Mouse (Mus musculus) spleen, adult 2 months (tissue): ENCODE data around the gene Dusp3. TPM values are rescaled to one million over a fixed set of nuclear protein-coding genes. Genes with fewer than 3 reads are reported as not detected.

Experiments used
- DNase-seq, 2 experiments: peaks; one replicate each; pipeline versions ENCODE4 v3.0.0 to v3.0.0-alpha.2; 2012 to 2021; ENCODE audit warnings: low spot score in 2 of 2, low read depth in 1 of 2
- H3K27ac ChIP-seq: fragments of 200-500 bp; 2 replicates; pipeline ENCODE4 v1.5.1; 2012; ENCODE audit warnings: low read length, inconsistent platforms; ENCODE audit not compliant: insufficient read depth
- H3K27me3 ChIP-seq: fragments of 200-500 bp; 2 replicates; pipeline ENCODE4 v1.6.1; 2012; ENCODE audit warnings: mild to moderate bottlenecking, moderate library complexity, low read length, inconsistent platforms; ENCODE audit not compliant: control insufficient read depth, insufficient read depth
- H3K36me3 ChIP-seq: fragments of 200-500 bp; 2 replicates; pipeline ENCODE4 v1.6.1; 2012; ENCODE audit warnings: mild to moderate bottlenecking, low read length, inconsistent platforms; ENCODE audit not compliant: control insufficient read depth, insufficient read depth
- H3K4me1 ChIP-seq: fragments of 200-500 bp; 2 replicates; pipeline ENCODE4 v1.6.1; 2011; ENCODE audit warnings: inconsistent platforms; ENCODE audit not compliant: control insufficient read depth, insufficient read depth, insufficient read length
- H3K4me3 ChIP-seq: fragments of 200-500 bp; 2 replicates; pipeline ENCODE4 v1.5.1; 2011; ENCODE audit warnings: mild to moderate bottlenecking, inconsistent platforms; ENCODE audit not compliant: insufficient read depth, insufficient read length; ENCODE audit errors: extremely low read depth
- CTCF ChIP-seq: fragments of 200-500 bp; IDR thresholded peaks from 2 replicates; pipeline ENCODE4 v1.5.1; 2011; ENCODE audit warnings: mild to moderate bottlenecking, inconsistent platforms; ENCODE audit not compliant: insufficient read depth, insufficient read length, insufficient replicate concordance; ENCODE audit errors: extremely low read depth
- POLR2A ChIP-seq: fragments of 200-500 bp; IDR thresholded peaks from 2 replicates; pipeline ENCODE4 v1.6.1; 2011; ENCODE audit warnings: low read depth, low read length, inconsistent platforms
- WGBS: fragments of 180-500 bp; shearing (Covaris S2); methylation state at CpG from one replicate; pipeline ENCODE4 v1.1.7; 2018; 5-methylcytosine and 5-hydroxymethylcytosine counted together
- polyA plus RNA-seq: library from polyadenylated mRNA; depleted of rRNA; stranded (reverse); fragments of >200 nt; gene quantifications from 2 replicates; pipeline ENCODE4 v1.2.3, GENCODE M21; 2012

The Dusp3 gene
- polyA plus RNA-seq, 1 experiment = 46.5 TPM

DNA sequence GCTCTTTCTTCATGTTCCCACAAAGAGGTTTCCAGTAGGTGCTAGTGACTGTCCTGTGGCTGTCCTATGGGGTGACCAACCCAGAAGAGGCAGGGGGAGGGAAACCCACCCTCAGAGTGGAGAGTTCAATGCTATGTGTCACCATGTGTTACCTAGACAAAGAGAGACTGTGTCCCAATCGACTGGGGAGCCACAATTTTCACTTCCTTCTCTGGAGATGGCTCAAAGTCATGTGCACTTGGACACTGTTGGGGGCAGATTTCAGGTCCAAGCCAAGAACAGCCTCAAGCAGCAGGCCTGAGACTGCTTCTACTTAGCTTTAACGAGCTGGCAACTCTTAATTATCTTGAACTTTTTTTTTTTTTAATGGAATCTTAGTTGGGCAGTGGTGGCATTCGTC is 14.7 kb downstream of the Dusp3 start:
- DNase-seq = no peak
- no peaks in the 10 kb centered on the region for H3K4me1 ChIP-seq
- H3K4me3 ChIP-seq = no peak overlapping the region
- TF ChIP-seq POLR2A = no peak
- TF ChIP-seq CTCF = no peak
- WGBS = 54% methylated on average over 3 of the region's 3 CpGs
- no peak overlapping the region for H3K27ac ChIP-seq
- no peaks in the 10 kb centered on the region for H3K36me3 ChIP-seq
- no peaks in the 10 kb centered on the region for H3K27me3 ChIP-seq

DNA sequence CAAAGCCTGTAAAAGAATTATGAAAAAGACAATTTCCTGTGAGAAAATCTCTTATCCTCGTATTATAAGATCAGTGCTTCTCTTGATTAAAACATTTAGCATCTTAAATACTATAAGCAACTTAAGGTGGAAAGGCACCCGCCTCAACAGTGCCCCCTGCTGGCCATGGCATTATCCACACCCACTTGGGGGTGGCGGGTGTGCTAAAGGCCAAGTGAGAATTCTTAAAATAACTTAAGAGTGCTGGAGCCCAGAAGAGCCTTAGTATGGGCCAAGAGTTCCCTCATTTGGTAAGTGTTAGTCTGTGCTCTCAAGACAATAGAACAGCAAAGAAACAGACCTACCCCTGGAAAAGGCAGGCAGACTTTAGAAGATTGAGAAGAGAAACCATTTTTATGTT is 15.4 kb downstream of the Dusp3 start:
- peak in 1 of 2 experiments; percentile 24 for DNase-seq
- WGBS = 35% methylated on average over 3 of the region's 3 CpGs
- Histone ChIP-seq H3K27ac (no peak overlapping the region), H3K36me3 (no peaks in the 10 kb centered on the region), H3K27me3 (no peaks in the 10 kb centered on the region), H3K4me3 (no peak overlapping the region), H3K4me1 (no peaks in the 10 kb centered on the region)
- TF ChIP-seq POLR2A (no peak), CTCF (peak; percentile 77)

DNA sequence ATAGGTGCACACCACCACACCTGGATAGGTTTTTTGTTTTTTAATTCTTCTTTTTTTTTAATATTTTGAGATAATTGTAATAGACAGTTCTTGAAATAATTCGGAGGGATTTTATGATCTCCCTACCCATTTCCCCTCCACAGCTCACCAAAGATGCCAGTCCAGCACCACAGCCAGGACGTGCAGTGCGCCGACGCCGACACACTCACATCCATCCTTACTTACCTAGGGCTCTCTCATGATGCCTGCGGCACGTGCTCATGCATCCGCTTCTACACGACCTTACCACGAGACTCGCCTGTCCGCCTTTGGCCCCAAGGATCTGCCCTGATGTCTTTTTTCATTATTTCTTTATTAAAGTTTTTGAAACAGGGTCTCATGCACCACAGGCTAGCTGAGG is 17.0 kb downstream of the Dusp3 start:
- WGBS = 86% methylated on average over 13 of the region's 13 CpGs
- Histone ChIP-seq H3K27me3 (0 out of 2 replicates have a peak, but pooled peaks cover 2% of the 10 kb centered on the region), H3K36me3 (no peaks in the 10 kb centered on the region), H3K27ac (no peak overlapping the region), H3K4me1 (peaks cover 6% of the 10 kb centered on the region; the same call in 1 of the 2 replicates), H3K4me3 (no peak overlapping the region)
- TF ChIP-seq CTCF (no peak), POLR2A (no peak)
- DNase-seq = no peak

DNA sequence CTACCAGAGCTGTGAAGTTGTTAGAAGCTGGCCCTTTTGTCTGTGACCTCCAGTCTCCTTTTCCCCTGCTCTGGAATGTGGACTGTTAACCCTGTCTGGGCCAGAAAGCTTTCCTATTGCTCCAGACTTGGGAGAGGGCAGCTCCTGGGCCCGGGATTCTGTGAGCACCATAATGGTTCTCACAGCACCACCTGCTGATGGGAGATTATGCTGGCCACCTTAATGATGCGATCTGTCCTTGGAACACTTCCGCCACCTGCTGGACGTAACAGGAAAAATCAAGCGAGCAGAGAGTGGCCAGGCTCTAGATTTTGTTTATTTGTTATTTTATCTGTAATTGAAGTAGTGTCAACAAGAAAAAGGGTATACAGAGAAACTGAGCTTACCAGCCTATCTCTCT is 18.0 kb downstream of the Dusp3 start:
- WGBS = 0% methylated on average over 5 of the region's 5 CpGs
- no peaks in the 10 kb centered on the region for H3K36me3 ChIP-seq
- TF ChIP-seq POLR2A (no peak), CTCF (peak; percentile 94; the same call in 1 of the 2 replicates)
- no peak overlapping the region for H3K4me3 ChIP-seq
- no peak overlapping the region for H3K27ac ChIP-seq
- peaks cover 10% of the 10 kb centered on the region for H3K4me1 ChIP-seq
- peaks cover 10% of the 10 kb centered on the region for H3K27me3 ChIP-seq
- DNase-seq = peak; percentile 58 to 73

DNA sequence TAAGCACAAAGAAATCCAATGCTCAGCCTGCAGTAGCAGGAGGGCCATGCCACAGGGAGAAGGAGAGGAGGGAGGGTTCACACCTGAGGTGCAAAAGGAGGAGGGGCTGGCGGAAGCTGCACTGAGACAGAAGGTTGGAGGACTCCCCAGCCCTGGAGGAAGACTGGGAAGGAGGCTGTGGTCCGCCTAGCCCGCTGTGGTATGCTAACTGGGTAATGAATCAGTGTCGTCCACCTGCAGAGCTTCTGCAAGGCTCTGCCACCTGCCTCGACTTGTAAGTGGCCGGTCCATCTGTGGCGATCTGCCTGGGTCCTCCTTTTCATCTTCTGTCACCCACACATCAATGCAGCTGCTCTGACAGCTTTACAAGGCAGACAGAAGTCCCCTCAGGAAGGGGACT is 18.5 kb downstream of the Dusp3 start:
- Histone ChIP-seq H3K4me1 (peaks cover 12% of the 10 kb centered on the region), H3K4me3 (no peak overlapping the region), H3K27ac (no peak overlapping the region), H3K27me3 (peaks cover 14% of the 10 kb centered on the region), H3K36me3 (no peaks in the 10 kb centered on the region)
- TF ChIP-seq CTCF (no peak), POLR2A (no peak)
- WGBS = 29% methylated on average over 7 of the region's 7 CpGs
- DNase-seq = no peak

DNA sequence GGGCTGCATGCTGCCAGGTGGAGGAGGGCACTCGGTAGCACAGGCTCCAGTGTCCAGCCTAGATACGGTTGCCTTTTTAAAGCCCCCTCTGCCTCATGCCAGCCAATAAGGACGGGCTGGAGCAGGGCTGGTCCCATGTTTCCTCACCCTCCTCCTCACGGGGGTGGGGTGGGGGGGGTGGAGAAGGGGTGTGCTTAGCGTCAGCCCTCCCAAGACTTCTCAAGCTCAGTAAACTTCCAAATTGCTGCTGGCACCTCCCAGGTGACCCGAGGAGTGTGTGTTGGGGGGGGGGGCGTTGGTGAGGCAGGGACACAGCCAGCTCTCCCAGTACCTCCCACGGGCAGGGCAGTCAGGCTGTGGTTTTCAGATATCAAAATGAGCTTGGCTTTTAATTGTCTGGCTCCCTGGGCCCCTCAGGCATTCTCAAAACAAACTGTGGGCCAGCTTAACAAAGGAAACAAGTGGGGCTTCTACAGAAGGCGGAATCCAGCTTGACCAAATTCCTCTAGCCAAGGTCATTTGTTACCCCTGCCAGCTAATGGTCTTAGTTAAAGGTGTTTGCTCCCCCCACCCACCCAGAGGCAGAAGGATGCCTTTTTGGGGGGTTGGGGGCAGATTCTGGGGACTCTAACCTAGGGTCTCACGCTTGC is 19.7 kb downstream of the Dusp3 start, which contains the start of gene Sost:
TSS of gene Sost (minus strand) at position 51 of the 650 bp plus-strand sequence.
- no peak for TF ChIP-seq POLR2A
- no peak for TF ChIP-seq CTCF
- Histone ChIP-seq H3K27ac (no peak within 1 kb of the TSS), H3K36me3 (no peaks in the 10 kb centered on the region), H3K27me3 (peaks cover 14% of the 10 kb centered on the region), H3K4me1 (peaks cover 14% of the 10 kb centered on the region), H3K4me3 (no peak within 1 kb of the TSS)
- no peak for DNase-seq
- WGBS = 44% methylated on average over 10 of the region's 10 CpGs

DNA sequence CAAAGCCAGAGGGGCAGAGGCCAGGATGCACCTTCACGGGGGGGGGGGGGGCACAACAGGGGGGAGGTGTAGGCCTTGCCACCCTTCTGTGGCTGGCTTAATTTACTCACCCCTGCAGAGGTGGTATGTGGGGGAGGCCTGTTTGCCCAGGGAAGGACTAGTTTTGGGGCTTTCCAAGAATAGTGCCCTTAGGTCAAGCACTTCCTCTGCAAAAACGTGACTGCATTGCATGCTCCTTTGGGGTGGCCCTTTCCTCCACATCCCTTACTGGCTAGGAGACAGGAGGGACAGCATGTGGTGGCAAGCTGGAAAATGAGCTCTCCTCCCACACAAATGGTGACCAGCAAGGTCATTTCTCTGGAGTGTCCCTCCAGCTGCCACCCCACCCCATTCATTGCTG is 21.3 kb downstream of the Dusp3 start:
- H3K27ac ChIP-seq = no peak overlapping the region
- peaks cover 14% of the 10 kb centered on the region for H3K4me1 ChIP-seq
- no peaks in the 10 kb centered on the region for H3K36me3 ChIP-seq
- DNase-seq = no peak
- no peak overlapping the region for H3K4me3 ChIP-seq
- TF ChIP-seq CTCF = no peak
- no peak for TF ChIP-seq POLR2A
- 7% methylated on average over 2 of the region's 2 CpGs for WGBS
- H3K27me3 ChIP-seq = peaks cover 14% of the 10 kb centered on the region
